Mouse (Mus musculus) liver, embryonic 11.5 days (tissue): Measurements from ENCODE around the gene Ly6g6d. TPM values are rescaled to one million over a fixed set of nuclear protein-coding genes. Genes with fewer than 3 reads are reported as not detected.
"Not testable (repeated sequence)": the region's sequence is repeated elsewhere in the genome, so short reads cannot be mapped to it uniquely, and the experiment has no call there.

Experiments used
- ATAC-seq: fragments of 200-750 bp; cut with Nextera tagmentation; replicated peaks from 2 replicates; pipeline ENCODE4 v1.8.0; 2017; ENCODE audit warnings: moderate number of reproducible peaks, mild to moderate bottlenecking, moderate TSS enrichment, moderate library complexity; ENCODE audit not compliant: low FRiP score
- DNase-seq: peaks from one replicate; pipeline ENCODE4 v3.0.0-alpha.2; 2017; ENCODE audit warnings: low spot score
- H3K27ac ChIP-seq: fragments of 300-500 bp; sonication (generic); 2 replicates; pipeline ENCODE4 v1.5.1; 2014; ENCODE audit warnings: mild to moderate bottlenecking, low read depth, low read length, control low read depth
- H3K27me3 ChIP-seq: fragments of 300-500 bp; sonication (generic); replicated peaks from 2 replicates; pipeline ENCODE4 v1.6.1; 2014; ENCODE audit warnings: low read length, mixed read lengths; ENCODE audit not compliant: control insufficient read depth, insufficient read depth
- H3K36me3 ChIP-seq: fragments of 300-500 bp; sonication (generic); 2 replicates; pipeline ENCODE4 v1.6.1; 2014; ENCODE audit warnings: mild to moderate bottlenecking, low read length, moderate library complexity, mixed read lengths; ENCODE audit not compliant: control insufficient read depth, insufficient read depth
- H3K4me1 ChIP-seq: fragments of 300-500 bp; sonication (generic); replicated peaks from 2 replicates; pipeline ENCODE4 v1.6.1; 2014; ENCODE audit warnings: low read length, mixed read lengths; ENCODE audit not compliant: control insufficient read depth, insufficient read depth
- H3K4me2 ChIP-seq: fragments of 300-500 bp; sonication (generic); 2 replicates; pipeline ENCODE4 v1.6.1; 2014; ENCODE audit warnings: mild to moderate bottlenecking, control low read depth, moderate library complexity
- H3K4me3 ChIP-seq: fragments of 300-500 bp; sonication (generic); 2 replicates; pipeline ENCODE4 v1.5.1; 2014; ENCODE audit warnings: low read depth, low read length, control low read depth
- H3K9ac ChIP-seq: fragments of 300-500 bp; sonication (generic); 2 replicates; pipeline ENCODE4 v1.6.1; 2014; ENCODE audit warnings: low read depth, low read length, control low read depth
- H3K9me3 ChIP-seq: fragments of 300-500 bp; sonication (generic); 2 replicates; pipeline ENCODE4 v1.6.1; 2016; ENCODE audit warnings: low read length, inconsistent platforms, mixed read lengths; ENCODE audit not compliant: control insufficient read depth
- WGBS: fragments of 180-500 bp; shearing (Covaris S2); extraction: QIAGEN DNeasy Blood & Tissue Kit; methylation state at CpG from one replicate; pipeline ENCODE4 v1.1.7; 2014; 5-methylcytosine and 5-hydroxymethylcytosine counted together
- polyA plus RNA-seq: library from polyadenylated mRNA; unstranded; fragments of >200 nt; fragmentation: Nextera tagmentation; extraction: Ambion mirVana; gene quantifications from 2 replicates; pipeline ENCODE4 v1.2.1, GENCODE M21; 2014

Gene Ly6g6d
- polyA plus RNA-seq: 0.44 and 0.78 TPM in 2 replicates

DNA sequence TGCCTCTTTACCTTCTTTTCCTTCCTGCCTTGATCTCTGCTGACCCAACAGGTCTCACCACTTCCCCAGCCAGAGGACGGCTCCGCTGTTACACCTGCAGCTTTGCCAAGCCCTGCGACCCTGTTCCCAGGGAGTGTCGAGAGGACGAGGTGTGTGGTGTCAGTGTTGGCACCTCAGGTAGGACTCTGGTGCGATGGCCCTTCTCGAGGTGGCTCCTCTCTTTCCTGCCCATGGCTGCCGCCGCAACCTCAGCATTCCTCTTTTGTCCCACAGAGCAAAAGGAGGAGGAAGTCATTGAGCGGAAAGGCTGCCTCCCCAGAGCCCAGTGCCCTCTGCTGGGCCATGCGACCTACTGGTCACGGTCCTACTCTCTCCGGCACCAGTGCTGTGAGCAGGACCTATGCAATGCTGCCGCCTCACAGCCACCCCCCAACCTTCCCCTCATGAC, at the start of gene Ly6g6d:
Gene Ly6g6d, minus strand, starts transcription at position 280 of the 448 bp plus-strand sequence.
- H3K27ac ChIP-seq: 0 out of 2 replicates have a peak within 1 kb of the TSS, but pooled peaks have one; percentile 0
- no peak within 1 kb of the TSS for H3K4me3 ChIP-seq
- WGBS: 17% methylated on average over 14 of the region's 14 CpGs
- DNase-seq (no peak), ATAC-seq (no peak)
- no peaks in the 10 kb centered on the region for H3K9me3 ChIP-seq
- no peaks in the 10 kb centered on the region for H3K36me3 ChIP-seq
- peaks cover 7% of the 10 kb centered on the region; the same call in 1 of the 2 replicates for H3K27me3 ChIP-seq
- peaks cover 26% of the 10 kb centered on the region for H3K4me1 ChIP-seq
- no peak within 1 kb of the TSS; the same call in 1 of the 2 replicates for H3K9ac ChIP-seq
- H3K4me2 ChIP-seq: peak within 1 kb of the TSS; percentile 28; the same call in 1 of the 2 replicates

DNA sequence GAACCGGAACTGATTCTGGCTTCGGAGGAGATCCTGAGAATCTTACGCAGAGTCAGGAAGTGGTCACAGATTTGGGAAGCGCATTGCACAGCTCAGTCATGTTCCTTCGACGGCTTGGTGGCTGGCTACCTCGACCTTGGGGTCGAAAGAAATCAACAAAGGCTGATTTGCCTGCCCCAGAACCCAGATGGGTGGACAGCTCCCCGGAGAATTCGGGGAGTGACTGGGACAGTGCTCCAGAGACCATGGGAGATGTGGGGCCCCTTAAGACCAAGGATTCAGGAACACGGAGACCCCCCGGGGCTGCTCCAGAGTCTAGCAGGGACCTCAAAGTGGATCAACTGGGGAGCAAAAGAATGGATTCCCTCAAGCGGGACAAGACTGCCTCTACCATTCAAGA, 49.2 kb upstream of the Ly6g6d start:
- 50% methylated on average over 13 of the region's 13 CpGs for WGBS

DNA sequence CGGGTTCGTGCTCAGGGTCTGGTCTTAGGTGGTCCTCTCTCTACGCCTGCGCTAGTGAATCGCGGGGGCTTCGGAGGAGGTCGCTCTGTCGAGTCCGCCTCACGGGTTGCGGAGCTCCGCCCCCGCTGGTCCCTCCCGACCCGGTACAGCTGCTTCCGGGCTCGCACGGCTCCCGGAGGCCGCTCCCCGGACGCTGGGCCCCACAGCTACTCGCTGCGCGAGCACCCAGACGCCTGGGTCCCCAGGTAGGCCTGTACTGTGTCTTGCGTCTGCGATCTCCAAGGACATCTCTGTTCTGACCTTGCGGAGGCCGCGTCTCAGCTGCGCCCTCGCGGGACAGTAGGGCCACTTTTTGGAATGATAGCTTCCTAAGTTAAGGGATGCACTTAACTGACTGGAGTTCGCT, 48.3 kb upstream of the Ly6g6d start, which contains the start of gene D17H6S53E:
Gene D17H6S53E, plus strand, starts transcription at position 168 of the 406 bp plus-strand sequence.
- H3K9me3 ChIP-seq: no peaks in the 10 kb centered on the region
- H3K36me3 ChIP-seq: peaks cover 6% of the 10 kb centered on the region; the same call in 1 of the 2 replicates
- peaks cover 20% of the 10 kb centered on the region for H3K4me1 ChIP-seq
- H3K9ac ChIP-seq: peak within 1 kb of the TSS; percentile 79
- DNase-seq (peak; percentile 79), ATAC-seq (peak; percentile 79)
- peak within 1 kb of the TSS; percentile 85 for H3K4me2 ChIP-seq
- peak within 1 kb of the TSS; percentile 77 for H3K27ac ChIP-seq
- H3K27me3 ChIP-seq: no peaks in the 10 kb centered on the region
- WGBS: under 1% methylated on average over 36 of the region's 36 CpGs
- peak within 1 kb of the TSS; percentile 63 for H3K4me3 ChIP-seq

More for the DNA sequence above, 49.2 kb upstream of the Ly6g6d start:
- DNase-seq (no peak), ATAC-seq (no peak)
- Histone ChIP-seq H3K36me3 (peaks cover 6% of the 10 kb centered on the region; the same call in 1 of the 2 replicates), H3K27ac (peak overlapping the region; percentile 77; the same call in 1 of the 2 replicates), H3K4me1 (peaks cover 20% of the 10 kb centered on the region), H3K4me2 (peak overlapping the region; percentile 85), H3K4me3 (peak overlapping the region; percentile 63), H3K27me3 (no peaks in the 10 kb centered on the region), H3K9me3 (no peaks in the 10 kb centered on the region), H3K9ac (peak overlapping the region; percentile 79)

DNA sequence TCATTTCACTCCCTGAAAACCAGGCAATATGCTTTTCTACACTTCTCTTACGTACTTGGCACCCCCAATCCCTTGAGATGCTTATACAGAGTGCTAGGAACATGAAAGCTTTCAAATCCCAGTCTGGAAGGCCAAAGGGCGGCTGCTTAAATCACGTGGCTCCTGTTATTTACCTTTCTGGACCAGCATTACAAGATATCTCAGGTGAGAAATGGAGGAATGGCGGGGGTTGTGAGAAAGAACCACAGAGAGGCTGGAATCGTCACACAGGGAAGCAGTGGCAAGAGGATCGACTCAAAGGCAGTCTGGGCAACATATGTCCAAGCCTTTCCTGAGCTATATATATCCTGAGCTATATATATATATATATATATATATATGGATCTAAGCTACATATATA, 47.7 kb upstream of the Ly6g6d start:
- H3K27ac ChIP-seq: peak overlapping the region; percentile 77
- ATAC-seq (no peak), DNase-seq (no peak)
- 30% methylated on average over 6 of the region's 6 CpGs for WGBS
- 0 out of 2 replicates have a peak, but pooled peaks cover 6% of the 10 kb centered on the region for H3K36me3 ChIP-seq
- peak overlapping the region; percentile 63 for H3K4me3 ChIP-seq
- peak overlapping the region; percentile 85 for H3K4me2 ChIP-seq
- H3K27me3 ChIP-seq: no peaks in the 10 kb centered on the region
- peaks cover 20% of the 10 kb centered on the region for H3K4me1 ChIP-seq
- H3K9me3 ChIP-seq: no peaks in the 10 kb centered on the region
- H3K9ac ChIP-seq: peak overlapping the region; percentile 79

DNA sequence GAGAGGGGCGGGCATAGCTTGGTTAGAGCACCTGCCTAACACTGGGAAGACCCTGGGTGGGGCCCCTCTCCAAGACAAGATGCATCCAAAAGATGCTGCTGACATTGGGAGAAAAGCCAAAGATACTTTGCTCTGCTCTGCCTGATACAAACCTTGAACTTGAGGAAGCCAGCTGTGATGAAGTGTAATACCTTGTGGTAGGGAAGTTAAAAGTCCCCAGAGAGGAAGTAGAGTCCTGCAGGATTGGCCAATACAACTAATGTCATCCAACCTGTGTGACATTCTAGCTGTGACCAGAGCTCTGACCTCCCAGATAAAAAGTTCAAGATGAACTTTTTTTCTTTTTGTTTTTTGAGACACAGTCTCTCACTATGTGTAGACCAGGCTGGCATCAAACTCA, 47.2 kb upstream of the Ly6g6d start:
- Histone ChIP-seq H3K27me3 (no peaks in the 10 kb centered on the region), H3K27ac (no peak overlapping the region), H3K4me1 (peaks cover 24% of the 10 kb centered on the region), H3K4me3 (peak overlapping the region; percentile 63; the same call in 1 of the 2 replicates), H3K9ac (no peak overlapping the region), H3K4me2 (peak overlapping the region; percentile 85), H3K36me3 (0 out of 2 replicates have a peak, but pooled peaks cover 2% of the 10 kb centered on the region), H3K9me3 (no peaks in the 10 kb centered on the region)
- DNase-seq (no peak), ATAC-seq (no peak)
- 100% methylated on average over 1 of the region's 1 CpGs for WGBS

DNA sequence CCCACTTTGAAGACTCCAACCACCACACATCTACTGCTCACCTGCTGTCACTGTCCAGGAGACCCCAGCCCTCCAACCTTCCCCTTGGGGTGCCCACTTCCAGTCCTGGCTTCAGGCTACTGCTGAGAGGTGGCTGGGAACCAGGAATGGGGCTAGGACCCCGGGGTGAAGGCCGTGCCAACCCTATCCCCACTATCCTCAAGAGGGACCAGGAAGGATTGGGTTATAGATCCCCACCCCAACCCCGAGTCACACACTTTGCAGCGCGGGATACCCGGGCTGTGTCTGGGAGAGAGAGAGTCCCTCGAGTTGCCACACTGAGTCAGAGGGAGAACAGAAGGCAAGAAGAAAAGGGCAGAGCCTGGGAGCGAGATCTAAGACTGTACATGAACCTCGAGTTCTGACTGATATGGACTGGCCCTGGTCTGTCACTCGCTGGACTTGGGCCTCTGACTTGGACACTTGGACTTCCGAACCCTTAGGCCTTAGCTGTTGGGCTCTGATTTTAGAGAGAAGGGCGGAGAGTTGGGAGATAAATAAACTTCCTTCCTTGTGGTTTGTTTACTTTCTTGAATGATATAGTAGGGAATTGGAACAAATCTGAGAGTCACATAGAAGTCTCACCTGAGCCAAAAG, 46.5 kb upstream of the Ly6g6d start:
- not testable (repeated sequence) for H3K36me3 ChIP-seq, H3K27ac ChIP-seq, H3K9ac ChIP-seq, DNase-seq, H3K4me3 ChIP-seq, H3K9me3 ChIP-seq, ATAC-seq, H3K27me3 ChIP-seq, H3K4me2 ChIP-seq
- 89% methylated on average over 12 of the region's 12 CpGs for WGBS
- H3K4me1 ChIP-seq: peaks cover 26% of the 10 kb centered on the region

DNA sequence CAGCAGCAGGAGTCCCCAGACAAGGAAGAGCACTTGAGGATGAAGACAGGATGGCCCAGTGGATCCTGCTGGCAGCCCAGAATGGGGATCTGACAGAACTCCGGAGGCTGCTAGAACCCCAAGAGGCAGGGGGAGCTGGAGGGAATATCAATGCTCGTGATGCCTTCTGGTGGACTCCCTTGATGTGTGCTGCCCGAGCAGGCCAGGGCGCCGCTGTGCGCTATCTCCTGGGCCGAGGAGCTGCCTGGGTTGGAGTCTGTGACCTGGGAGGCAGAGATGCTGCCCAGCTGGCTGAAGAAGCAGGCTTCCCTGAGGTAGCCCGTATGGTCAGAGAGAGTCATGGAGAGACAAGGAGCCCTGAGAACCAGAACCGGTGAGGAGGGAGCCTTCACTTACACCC, 45.4 kb upstream of the Ly6g6d start:
- 88% methylated on average over 9 of the region's 9 CpGs for WGBS
- H3K4me2 ChIP-seq, H3K36me3 ChIP-seq, H3K9me3 ChIP-seq, H3K27ac ChIP-seq, DNase-seq, ATAC-seq, H3K4me3 ChIP-seq, H3K9ac ChIP-seq, H3K27me3 ChIP-seq: not testable (repeated sequence)
- peaks cover 26% of the 10 kb centered on the region for H3K4me1 ChIP-seq

DNA sequence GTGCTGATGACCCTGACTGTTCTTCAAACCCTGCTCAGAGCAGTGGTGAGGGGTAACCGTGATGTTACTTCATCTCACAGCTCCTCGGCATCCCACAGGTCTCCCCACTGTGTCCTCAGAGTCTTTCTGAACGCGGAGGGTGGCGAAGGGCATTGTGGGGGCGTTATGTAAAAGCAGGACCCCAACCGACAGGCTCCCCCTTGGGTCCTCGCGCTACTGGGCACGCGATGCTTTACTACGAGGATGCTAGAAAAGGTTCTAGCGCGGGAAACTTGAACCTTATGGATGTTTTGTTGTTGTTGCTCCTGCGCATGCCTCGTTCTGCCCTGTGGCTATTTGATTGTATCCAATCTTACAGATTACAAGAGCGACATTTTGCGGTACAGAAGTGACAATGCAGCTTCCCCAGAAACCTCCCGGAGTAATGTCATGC, 44.0 kb upstream of the Ly6g6d start, which contains the start of gene Csnk2b:
Gene Csnk2b, minus strand, starts transcription at position 183 of the 433 bp plus-strand sequence.
- Histone ChIP-seq H3K4me1 (peaks cover 21% of the 10 kb centered on the region), H3K4me3 (peak within 1 kb of the TSS; percentile 80), H3K27ac (peak within 1 kb of the TSS; percentile 94), H3K4me2 (peak within 1 kb of the TSS; percentile 89), H3K27me3 (no peaks in the 10 kb centered on the region), H3K9ac (peak within 1 kb of the TSS; percentile 83), H3K9me3 (no peaks in the 10 kb centered on the region), H3K36me3 (peaks cover 18% of the 10 kb centered on the region)
- ATAC-seq (no peak), DNase-seq (peak; percentile 67)
- WGBS: 0% methylated on average over 19 of the region's 19 CpGs
